Mouse (Mus musculus): ENCODE measurements at regions not wholly inside any gene's neighbourhood (a gene's known extent, or its start where the extent isn't known, plus 50 kb on each side); places are given as distances from the start of the nearest gene placed in this dataset.
A peak's percentile ranks its signal among the peaks of the same experiment; 100 is the strongest.

DNA sequence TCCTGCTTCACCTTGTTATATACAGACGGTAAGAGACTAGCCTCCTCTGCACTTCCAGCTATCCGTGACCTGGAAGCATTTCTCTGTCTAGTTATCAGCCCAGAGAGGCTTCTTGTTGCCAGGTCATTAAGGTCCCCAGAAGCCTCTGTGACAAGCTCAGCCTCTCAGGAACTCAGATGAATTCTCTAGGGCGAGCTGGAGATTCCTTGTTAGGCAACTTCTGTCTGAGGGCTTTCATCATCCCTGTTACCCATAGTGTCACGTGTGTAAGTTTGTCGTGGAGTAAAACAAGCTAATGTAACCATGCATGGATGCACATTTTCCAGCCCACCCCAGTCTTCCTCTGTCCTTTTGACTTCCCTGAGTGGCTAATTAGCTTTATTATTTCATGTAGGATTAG is 126.3 kb upstream of the Ednra start:
- DNase-seq (ENCODE audit: low read depth, low spot score), result no peak

DNA sequence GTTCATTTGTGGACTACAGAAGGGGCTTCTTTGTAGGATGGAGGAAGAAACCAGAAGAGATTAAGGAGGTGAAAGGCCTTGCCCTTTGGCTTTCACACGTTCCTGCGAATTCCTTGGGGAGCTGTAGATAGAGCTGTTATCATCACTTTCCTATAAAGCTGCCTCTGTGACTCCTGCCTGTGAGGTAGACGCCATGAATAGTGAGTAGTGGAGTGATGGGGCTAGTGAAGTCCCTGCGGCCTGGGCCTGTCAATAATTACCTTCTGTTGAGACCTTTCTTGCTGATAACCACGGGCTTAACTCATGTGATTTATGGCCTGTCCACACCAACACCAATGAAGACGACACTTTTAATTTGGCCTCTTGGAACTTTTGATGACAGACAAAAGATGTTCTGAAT is 146.0 kb upstream of the Ednra start:
- DNase-seq (ENCODE audit: low read depth, low spot score), result no peak

- no peak for DNase-seq (ENCODE audit: low read depth, low spot score)
Measured at GRCm38 (mm10) chr8:77872771-77873170, 148.5 kb upstream of the Ednra start.

DNA sequence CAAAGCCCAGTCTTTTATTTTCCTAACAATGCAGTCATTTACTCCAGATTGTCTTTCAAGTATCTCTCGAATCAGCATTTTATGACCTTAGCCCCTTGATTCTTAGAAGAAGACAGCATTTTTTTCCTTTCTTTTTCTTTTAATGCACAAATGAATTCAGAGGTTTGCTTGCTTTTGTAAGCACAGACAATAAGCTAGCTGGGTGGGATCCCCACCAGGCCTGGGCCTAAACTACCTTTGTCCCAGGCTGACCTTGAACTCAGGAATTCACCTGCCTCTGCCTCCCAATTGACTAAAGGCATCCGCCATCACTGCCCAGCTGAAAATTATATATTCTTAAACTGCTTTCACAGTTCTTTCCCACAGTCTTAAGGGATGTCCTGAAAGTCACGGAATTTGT is 195.5 kb upstream of the Ednra start:
- no peak for DNase-seq (ENCODE audit: low read depth, low spot score)

- no peak for DNase-seq (ENCODE audit: low read depth, low spot score)
Measured at GRCm38 (mm10) chr8:77921868-77922267, 197.6 kb upstream of the Ednra start.

DNA sequence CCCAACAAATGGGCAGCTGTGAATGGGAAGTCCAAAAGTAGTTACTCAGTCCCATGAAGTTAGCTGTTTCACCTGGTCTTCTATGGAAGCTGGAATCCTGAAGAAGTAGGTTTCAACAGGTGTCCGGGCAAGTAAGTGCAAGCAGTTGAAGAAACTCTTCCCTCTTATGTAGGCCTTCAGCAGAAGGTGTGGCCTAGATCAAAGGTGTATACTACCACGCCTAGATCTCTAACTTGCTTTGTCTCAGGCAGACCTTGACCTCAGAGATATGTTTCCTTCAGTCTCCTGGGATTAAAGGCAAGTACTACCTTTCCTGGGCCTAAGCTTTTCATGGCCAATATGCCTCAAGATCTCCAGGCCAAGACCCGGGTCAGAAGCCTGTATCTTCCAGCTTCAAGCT is 223.4 kb upstream of the Ednra start:
- no peak for DNase-seq (ENCODE audit: low read depth, low spot score)

DNA sequence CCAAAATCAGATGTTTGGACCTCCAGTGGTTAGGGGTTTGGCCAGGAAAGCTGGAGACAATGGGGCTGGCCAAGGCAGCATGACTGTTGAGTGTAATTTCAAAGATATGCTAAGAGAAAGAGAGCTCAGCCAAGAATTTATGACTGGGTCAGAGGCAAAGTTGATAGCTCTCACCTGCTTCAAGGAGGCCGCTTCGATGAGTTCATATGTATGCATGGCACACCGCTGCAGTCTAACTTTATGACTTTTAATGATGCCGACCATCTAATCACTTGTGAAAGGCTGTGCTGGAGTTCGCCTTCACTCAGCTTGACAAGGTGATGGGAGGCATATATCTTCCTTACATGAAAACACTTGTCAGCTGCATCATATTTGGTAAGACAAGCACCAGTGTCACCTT is 225.4 kb upstream of the Ednra start:
- no peak for DNase-seq (ENCODE audit: low read depth, low spot score)

- DNase-seq (ENCODE audit: low read depth, low spot score), result peak; percentile 8
Measured at GRCm38 (mm10) chr8:77958814-77959372, 234.6 kb upstream of the Ednra start.

- no peak for DNase-seq (ENCODE audit: low read depth, low spot score)
Measured at GRCm38 (mm10) chr8:77963102-77963698, 238.9 kb upstream of the Ednra start.

GRCm38 (mm10) chr8:77970378-77970777 is 242.7 kb upstream of the Ttc29 start:
- DNase-seq (ENCODE audit: low read depth, low spot score), result no peak

DNA sequence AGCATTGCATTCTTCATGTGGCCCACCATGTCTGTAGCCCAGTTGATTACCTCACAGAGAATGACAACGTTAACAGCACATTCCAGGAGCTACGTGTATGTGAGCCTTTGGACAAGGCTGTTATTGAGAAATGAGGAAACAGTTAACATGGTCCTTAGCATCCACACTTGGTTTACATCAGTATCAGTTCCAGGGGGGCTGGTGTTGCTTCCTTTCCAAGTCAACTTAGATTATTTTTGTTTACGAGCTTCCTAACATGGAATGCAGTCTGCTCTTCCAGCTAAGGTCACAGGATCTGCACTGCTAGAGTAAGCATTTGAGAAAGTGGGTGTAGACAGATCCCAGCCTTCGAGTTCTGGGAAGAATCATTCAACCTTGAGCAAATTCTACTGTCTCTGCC is 239.4 kb upstream of the Ttc29 start:
- DNase-seq (ENCODE audit: low read depth, low spot score), result no peak

DNA sequence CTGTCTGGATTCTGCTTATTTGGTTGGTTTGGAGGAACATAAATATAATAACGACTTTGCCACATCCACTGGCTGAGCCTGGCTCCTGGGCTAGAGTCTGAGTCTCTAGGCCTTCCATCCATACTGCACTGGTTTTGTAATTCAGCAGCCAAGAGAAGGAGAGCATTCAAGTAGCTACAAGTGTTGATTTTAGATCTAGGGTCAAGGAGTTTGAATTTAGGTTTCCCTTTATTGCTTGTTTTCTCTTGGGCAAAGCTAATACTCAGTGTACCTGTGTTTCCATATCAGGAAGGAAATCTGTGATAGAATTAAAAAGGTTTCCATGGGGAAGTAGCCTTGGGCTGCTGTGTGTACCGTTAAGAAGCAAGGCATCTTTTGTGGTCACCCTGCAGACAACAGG is 234.0 kb upstream of the Ttc29 start:
- no peak for DNase-seq (ENCODE audit: low read depth, low spot score)

DNA sequence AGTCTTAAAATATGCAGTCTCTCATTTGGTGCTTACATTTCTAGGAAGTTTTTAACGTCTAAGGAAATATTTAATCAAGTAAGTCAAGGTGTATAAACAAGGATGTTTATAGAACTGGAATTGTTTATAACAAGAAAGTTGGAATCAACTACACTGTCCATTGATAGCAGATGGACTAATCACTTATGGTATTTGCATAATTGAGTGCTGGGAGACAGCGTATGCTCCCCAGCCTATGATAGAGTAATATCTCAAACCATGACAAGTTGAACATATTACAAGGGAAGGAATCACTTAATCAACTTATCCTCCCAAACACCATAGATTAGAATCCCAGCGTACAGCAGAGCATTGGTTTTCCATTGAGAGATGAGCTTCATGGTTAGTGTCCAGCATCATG is 232.4 kb upstream of the Ttc29 start:
- no peak for DNase-seq (ENCODE audit: low read depth, low spot score)

DNA sequence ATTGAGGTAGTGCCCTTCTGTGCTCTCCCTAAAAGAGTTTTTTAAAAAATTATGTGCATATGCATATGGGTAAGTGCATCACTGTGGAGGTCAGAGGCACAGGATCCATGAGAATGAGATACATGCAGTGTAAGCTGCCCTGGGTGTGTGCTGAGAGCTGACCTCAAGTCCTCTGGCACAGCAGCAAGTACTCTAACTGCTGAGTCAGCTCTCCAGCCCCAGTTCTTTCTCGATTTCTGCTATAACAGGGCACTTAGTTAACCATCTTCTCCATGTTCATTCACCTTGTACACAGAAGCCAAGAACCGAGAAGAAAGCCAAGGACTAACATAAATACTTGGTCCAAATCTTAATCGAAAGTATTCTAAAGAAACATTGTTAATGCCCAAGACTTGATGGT is 231.1 kb upstream of the Ttc29 start:
- no peak for DNase-seq (ENCODE audit: low read depth, low spot score)

GRCm38 (mm10) chr8:77983476-77983875 is 229.6 kb upstream of the Ttc29 start:
- no peak for DNase-seq (ENCODE audit: low read depth, low spot score)

DNA sequence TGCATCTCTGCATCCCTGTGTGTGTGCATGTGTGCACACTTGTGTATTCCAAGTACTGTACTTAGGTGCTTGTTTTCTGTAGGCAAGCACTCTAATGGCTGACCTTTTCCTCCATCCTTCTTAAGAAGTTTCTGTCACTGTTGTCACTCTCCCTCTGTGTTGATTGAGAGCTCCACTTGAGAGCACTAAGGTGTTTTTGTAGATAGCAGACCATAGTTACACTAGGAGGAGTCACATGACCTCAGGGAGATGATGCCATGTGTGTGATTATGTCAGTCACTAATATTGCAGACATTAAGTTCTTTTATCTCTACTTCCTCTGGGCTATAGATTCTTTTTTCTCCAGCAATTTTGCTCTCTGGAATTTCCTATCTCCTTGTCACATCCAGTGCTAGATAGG is 225.9 kb upstream of the Ttc29 start:
- DNase-seq (ENCODE audit: low read depth, low spot score), result no peak

- no peak for DNase-seq (ENCODE audit: low read depth, low spot score)
Measured at GRCm38 (mm10) chr8:77988291-77989056, 224.6 kb upstream of the Ttc29 start.

DNA sequence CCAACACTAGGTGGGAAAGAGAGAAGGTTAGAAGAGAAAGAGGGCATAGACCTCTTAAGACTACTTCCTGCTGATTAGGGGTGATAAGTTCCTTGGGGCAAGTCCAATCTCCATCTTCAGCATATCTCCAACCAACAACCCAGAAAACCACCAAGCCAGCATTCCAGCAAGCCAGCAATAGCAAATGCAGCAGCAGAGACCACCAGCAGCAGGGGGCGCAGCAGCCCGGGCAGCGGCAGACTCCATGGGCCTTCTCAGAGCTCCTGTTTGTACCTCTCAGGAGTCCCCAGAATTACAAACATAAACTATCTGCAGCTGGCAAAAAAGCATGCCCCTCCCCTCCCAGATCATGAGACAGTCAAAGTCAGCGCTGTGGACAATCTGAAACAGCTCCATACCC is 222.0 kb upstream of the Ttc29 start:
- no peak for DNase-seq (ENCODE audit: low read depth, low spot score)

- DNase-seq (ENCODE audit: low read depth, low spot score), result no peak
Measured at GRCm38 (mm10) chr8:78000303-78000702, 212.8 kb upstream of the Ttc29 start.

DNA sequence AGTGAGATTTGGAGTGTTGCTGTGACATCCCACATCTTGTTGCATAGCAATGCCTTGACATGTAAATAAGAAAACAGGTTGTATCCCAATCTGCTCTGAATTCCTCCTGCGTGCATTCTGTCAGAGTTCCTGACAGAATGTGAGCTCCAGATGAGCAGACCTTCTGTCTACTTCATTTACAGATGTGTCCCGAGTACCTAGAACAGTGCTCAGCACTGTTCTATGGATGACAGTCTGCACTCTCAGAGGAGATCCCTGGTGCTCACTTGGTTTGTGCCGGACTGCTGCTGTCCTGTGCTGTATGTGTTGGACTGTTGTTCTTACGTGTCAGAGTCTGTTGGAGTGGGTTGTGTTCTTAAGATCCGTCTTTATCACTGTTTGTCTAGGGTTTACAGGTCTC is 211.4 kb upstream of the Ttc29 start:
- DNase-seq (ENCODE audit: low read depth, low spot score), result no peak

- no peak for DNase-seq (ENCODE audit: low read depth, low spot score)
Measured at GRCm38 (mm10) chr8:78002071-78002470, 211.0 kb upstream of the Ttc29 start.

DNA sequence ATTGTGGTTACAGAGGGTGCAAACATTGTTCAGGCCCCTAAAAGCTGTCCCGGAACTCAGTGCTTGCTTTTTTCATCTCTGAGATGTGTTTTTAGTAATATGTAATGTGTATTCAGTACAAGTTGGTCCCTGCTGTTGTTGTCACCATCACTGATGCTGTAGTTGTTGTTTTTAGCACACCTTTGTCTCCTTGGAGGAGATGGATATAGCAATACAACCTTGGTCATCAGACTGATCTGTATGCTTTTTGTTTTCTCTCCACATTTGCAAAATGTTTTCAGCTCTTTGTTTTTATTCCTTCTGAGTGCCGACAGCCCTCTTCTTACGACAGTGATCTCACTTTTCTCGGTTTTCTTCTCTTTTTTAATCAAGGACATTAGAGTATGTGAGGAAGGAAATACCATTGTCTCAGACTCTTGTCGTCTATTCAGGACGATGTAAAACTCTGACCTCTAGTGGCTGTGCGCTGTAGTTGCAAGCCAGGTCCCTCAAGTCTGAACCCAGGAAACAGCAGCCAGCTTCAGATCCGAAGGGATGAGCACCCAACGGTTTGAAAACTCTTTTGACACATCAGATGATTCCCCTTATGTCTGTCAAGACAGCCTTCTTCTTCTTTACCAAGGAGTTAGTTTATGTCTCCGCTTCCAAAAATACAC is 209.1 kb upstream of the Ttc29 start:
- peak; percentile 55 for DNase-seq (ENCODE audit: low read depth, low spot score)

GRCm38 (mm10) chr8:78004891-78005290 is 208.2 kb upstream of the Ttc29 start:
- DNase-seq (ENCODE audit: low read depth, low spot score), result no peak

All from A20 (cell line).